Mouse (Mus musculus) kidney, adult 2 months (tissue): Measurements from ENCODE around the gene Gm12216.
A peak's percentile ranks its signal among the peaks of the same experiment; 100 is the strongest.

ENCODE experiments used
- CTCF ChIP-seq: fragments of 200-500 bp; conservative IDR thresholded peaks from 2 replicates; pipeline ENCODE4 v1.5.1; 2011; ENCODE audit warnings: low read depth, mild to moderate bottlenecking, control low read depth, low read length, moderate library complexity, mixed read lengths; ENCODE audit not compliant: insufficient read depth, insufficient read length
- POLR2A ChIP-seq: fragments of 200-500 bp; IDR thresholded peaks from one replicate; pipeline ENCODE4 v1.6.1; 2011; ENCODE audit warnings: low read depth, low read length, control low read depth

DNA sequence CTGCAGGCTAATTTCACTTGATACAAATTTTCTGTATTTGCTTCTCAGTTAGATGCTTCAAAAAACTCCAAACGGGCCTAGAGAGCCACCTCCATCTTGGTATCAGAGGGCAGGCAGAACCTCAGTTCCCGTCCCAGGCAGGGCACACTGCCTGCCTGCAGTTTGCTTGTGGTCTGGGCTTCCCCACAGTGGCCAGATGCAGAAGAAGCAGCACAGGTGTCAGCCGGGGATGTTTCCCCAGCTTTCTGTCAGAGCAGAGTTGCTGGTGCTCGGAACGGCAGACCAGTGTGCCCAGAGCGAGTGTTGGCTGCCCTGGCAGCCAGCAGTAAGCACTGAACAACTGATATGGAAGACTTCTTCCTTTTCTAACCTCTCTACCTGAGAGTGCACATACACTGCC, 19.9 kb downstream of the Gm12216 start:
- TF ChIP-seq POLR2A (no peak), CTCF (peak; percentile 26; the same call in 1 of the 2 replicates)
